Mouse (Mus musculus): ENCODE measurements around the gene Atr.

DNA sequence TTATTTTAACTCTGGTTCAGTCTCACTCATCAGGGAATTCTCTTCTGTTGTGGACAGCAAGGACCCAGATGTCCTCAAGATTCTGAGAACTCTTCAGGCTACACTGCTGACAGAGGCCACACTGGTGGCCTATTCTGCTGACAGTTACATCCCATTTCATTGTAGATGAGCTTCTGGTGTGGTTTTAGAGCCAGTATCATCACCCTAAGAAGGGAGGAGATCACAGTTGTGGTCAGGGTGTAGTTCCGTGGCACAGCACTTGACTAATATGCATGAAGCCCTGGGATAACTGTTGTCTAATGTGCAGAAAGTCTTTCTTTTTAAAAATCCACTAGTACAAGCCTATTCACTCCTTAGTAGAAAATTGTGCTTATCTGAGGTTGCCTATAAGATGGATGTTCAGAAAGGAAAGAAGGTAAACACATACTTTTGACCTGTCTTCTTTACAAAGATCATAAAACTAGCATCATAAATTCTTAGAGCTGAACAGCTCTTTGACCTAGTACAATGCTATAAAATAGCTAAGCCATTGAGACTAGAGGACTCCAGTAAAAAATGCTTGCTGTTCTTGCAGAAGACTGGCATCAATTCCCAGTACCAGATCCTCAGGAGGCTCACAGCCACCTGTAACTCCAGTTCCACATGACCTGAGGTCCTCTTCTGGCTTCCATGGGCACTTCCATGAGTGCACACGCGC, 102.5 kb downstream of the Atr start:
- TF ChIP-seq EP300 (IDR thresholded peaks at IDR 0.05; ENCODE audit: low read depth) (no peak), CTCF (IDR thresholded peaks at IDR 0.05; ENCODE audit: low read depth) (no peak)

Measured in liver, postnatal 0 days (tissue).